Mouse (Mus musculus): ENCODE results near the gene Nubp2. TPM values are rescaled to one million over a fixed set of nuclear protein-coding genes. Genes with fewer than 3 reads are reported as not detected.

Nubp2 gene
- polyA plus RNA-seq (2012; fragmentation: generic; extraction: Trizol) = 38.5 TPM

GRCm38 (mm10) chr17:24886134-24886931, at the start of gene Nubp2, which contains the start of gene Spsb3:
TSS of gene Nubp2 (minus strand) at chr17:24886349.
TSS of gene Spsb3 (plus strand) at chr17:24886643.
- H3K36me3 ChIP-seq (ENCODE audit: control insufficient read depth, insufficient read depth) = no peaks in the 10 kb centered on the region
- H3K79me2 ChIP-seq (ENCODE audit: control insufficient read depth, insufficient read depth) = peaks cover 6% of the 10 kb centered on the region
- H3K27me3 ChIP-seq (ENCODE audit: control insufficient read depth, insufficient read depth, insufficient read length) = no peaks in the 10 kb centered on the region
- TF ChIP-seq POLR2A (IDR thresholded peaks at IDR 0.05; ENCODE audit: insufficient read length, low read depth) (peak; percentile 77), SRF (IDR thresholded peaks at IDR 0.05; ENCODE audit: control insufficient read depth, insufficient read length, low read depth) (peak; percentile 41), TCF12 (IDR thresholded peaks at IDR 0.05; ENCODE audit: insufficient read depth, poor library complexity, severe bottlenecking) (no peak), MYOG (IDR thresholded peaks at IDR 0.05; ENCODE audit: control insufficient read depth in 1 of 3, insufficient read depth in 1 of 3, insufficient read length in 2 of 3, low read depth in 2 of 3) (no peak), MAX (IDR thresholded peaks at IDR 0.05; ENCODE audit: low read depth) (no peak), E2F4 (IDR thresholded peaks at IDR 0.05; ENCODE audit: insufficient read depth) (peak; percentile 46), TCF3 (IDR thresholded peaks at IDR 0.05; ENCODE audit: insufficient read length, low read depth) (no peak), REST (IDR thresholded peaks at IDR 0.05; ENCODE audit: insufficient read depth, insufficient read length) (no peak), USF1 (IDR thresholded peaks at IDR 0.05; ENCODE audit: low read depth) (no peak), MYOD1 (IDR thresholded peaks at IDR 0.05; ENCODE audit: control insufficient read depth in 1 of 3, insufficient read length in 2 of 3, low read depth in 2 of 3) (no peak), CEBPB (IDR thresholded peaks at IDR 0.05; ENCODE audit: insufficient read depth, poor library complexity, severe bottlenecking) (no peak), POLR2AphosphoS2 (IDR thresholded peaks at IDR 0.05; ENCODE audit: insufficient read length, low read depth) (peak; percentile 76)
- peak within 1 kb of the TSS; percentile 70 for H3K4me3 ChIP-seq
- peak within 1 kb of the TSS; percentile 94 for H3K4me2 ChIP-seq (ENCODE audit: low read depth)
- H3ac ChIP-seq (ENCODE audit: control insufficient read depth, insufficient read length) = peak within 1 kb of the TSS; percentile 82

- no peak for TF ChIP-seq TCF3 (IDR thresholded peaks at IDR 0.05; ENCODE audit: insufficient read length, low read depth)
- TF ChIP-seq REST (IDR thresholded peaks at IDR 0.05; ENCODE audit: insufficient read depth, insufficient read length) = no peak
- no peak for TF ChIP-seq MYOD1 (IDR thresholded peaks at IDR 0.05; ENCODE audit: control insufficient read depth in 1 of 3, insufficient read length in 2 of 3, low read depth in 2 of 3)
- no peak for TF ChIP-seq POLR2AphosphoS2 (IDR thresholded peaks at IDR 0.05; ENCODE audit: insufficient read length, low read depth)
- no peak for TF ChIP-seq E2F4 (IDR thresholded peaks at IDR 0.05; ENCODE audit: insufficient read depth)
- no peaks in the 10 kb centered on the region for H3K36me3 ChIP-seq (ENCODE audit: control insufficient read depth, insufficient read depth)
- peak overlapping the region; percentile 52 for H3ac ChIP-seq (ENCODE audit: control insufficient read depth, insufficient read length)
- peak overlapping the region; percentile 89 for H3K4me3 ChIP-seq
- H3K4me2 ChIP-seq (ENCODE audit: low read depth) = peak overlapping the region; percentile 93
- H3K27me3 ChIP-seq (ENCODE audit: control insufficient read depth, insufficient read depth, insufficient read length) = no peaks in the 10 kb centered on the region
- H3K79me2 ChIP-seq (ENCODE audit: control insufficient read depth, insufficient read depth) = peaks cover 59% of the 10 kb centered on the region
Measured at GRCm38 (mm10) chr17:24935666-24936065, 49.5 kb upstream of the Nubp2 start.

GRCm38 (mm10) chr17:24934926-24935325, 48.8 kb upstream of the Nubp2 start:
- peak overlapping the region; percentile 89 for H3K4me3 ChIP-seq
- no peaks in the 10 kb centered on the region for H3K36me3 ChIP-seq (ENCODE audit: control insufficient read depth, insufficient read depth)
- H3K79me2 ChIP-seq (ENCODE audit: control insufficient read depth, insufficient read depth) = peaks cover 64% of the 10 kb centered on the region
- no peak overlapping the region for H3ac ChIP-seq (ENCODE audit: control insufficient read depth, insufficient read length)
- TF ChIP-seq TCF12 (IDR thresholded peaks at IDR 0.05; ENCODE audit: insufficient read depth, poor library complexity, severe bottlenecking) (no peak), REST (IDR thresholded peaks at IDR 0.05; ENCODE audit: insufficient read depth, insufficient read length) (no peak), POLR2AphosphoS2 (IDR thresholded peaks at IDR 0.05; ENCODE audit: insufficient read length, low read depth) (no peak), SRF (IDR thresholded peaks at IDR 0.05; ENCODE audit: control insufficient read depth, insufficient read length, low read depth) (no peak), E2F4 (IDR thresholded peaks at IDR 0.05; ENCODE audit: insufficient read depth) (no peak), USF1 (IDR thresholded peaks at IDR 0.05; ENCODE audit: low read depth) (no peak), CEBPB (IDR thresholded peaks at IDR 0.05; ENCODE audit: insufficient read depth, poor library complexity, severe bottlenecking) (no peak)
- no peaks in the 10 kb centered on the region for H3K27me3 ChIP-seq (ENCODE audit: control insufficient read depth, insufficient read depth, insufficient read length)
- H3K4me2 ChIP-seq (ENCODE audit: low read depth) = peak overlapping the region; percentile 93

GRCm38 (mm10) chr17:24933163-24933562, 47.0 kb upstream of the Nubp2 start:
- Histone ChIP-seq H3K27me3 (ENCODE audit: control insufficient read depth, insufficient read depth, insufficient read length) (no peaks in the 10 kb centered on the region), H3K4me3 (no peak overlapping the region)

More at GRCm38 (mm10) chr17:24933163-24933562, 47.0 kb upstream of the Nubp2 start:
- peaks cover 76% of the 10 kb centered on the region for H3K79me2 ChIP-seq (ENCODE audit: control insufficient read depth, insufficient read depth)
- peak overlapping the region; percentile 93 for H3K4me2 ChIP-seq (ENCODE audit: low read depth)
- no peak for TF ChIP-seq POLR2AphosphoS2 (IDR thresholded peaks at IDR 0.05; ENCODE audit: insufficient read length, low read depth)
- no peak for TF ChIP-seq USF1 (IDR thresholded peaks at IDR 0.05; ENCODE audit: low read depth)
- TF ChIP-seq TCF3 (IDR thresholded peaks at IDR 0.05; ENCODE audit: insufficient read length, low read depth) = no peak
- peak in 2 of 3 experiments; percentile 39 to 75 for TF ChIP-seq MYOG (IDR thresholded peaks at IDR 0.05; ENCODE audit: control insufficient read depth in 1 of 3, insufficient read depth in 1 of 3, insufficient read length in 2 of 3, low read depth in 2 of 3)
- TF ChIP-seq TCF12 (IDR thresholded peaks at IDR 0.05; ENCODE audit: insufficient read depth, poor library complexity, severe bottlenecking) = no peak
- TF ChIP-seq POLR2A (IDR thresholded peaks at IDR 0.05; ENCODE audit: insufficient read length, low read depth) = no peak
- peak in 2 of 3 experiments; percentile 44 to 53 for TF ChIP-seq MYOD1 (IDR thresholded peaks at IDR 0.05; ENCODE audit: control insufficient read depth in 1 of 3, insufficient read length in 2 of 3, low read depth in 2 of 3)
- no peak for TF ChIP-seq SRF (IDR thresholded peaks at IDR 0.05; ENCODE audit: control insufficient read depth, insufficient read length, low read depth)
- TF ChIP-seq E2F4 (IDR thresholded peaks at IDR 0.05; ENCODE audit: insufficient read depth) = no peak
- TF ChIP-seq CEBPB (IDR thresholded peaks at IDR 0.05; ENCODE audit: insufficient read depth, poor library complexity, severe bottlenecking) = no peak
- H3K36me3 ChIP-seq (ENCODE audit: control insufficient read depth, insufficient read depth) = no peaks in the 10 kb centered on the region
- no peak overlapping the region for H3ac ChIP-seq (ENCODE audit: control insufficient read depth, insufficient read length)
